Mouse (Mus musculus): ENCODE measurements around the gene Arhgap27. TPM values are rescaled to one million over a fixed set of nuclear protein-coding genes. Genes with fewer than 3 reads are reported as not detected.

Gene Arhgap27
- polyA plus RNA-seq, 1 experiment from 2014 or later = 40.2 TPM

- Histone ChIP-seq H3K4me1 (ENCODE audit: control insufficient read depth, insufficient read depth, low read length) (peaks cover 57% of the 10 kb centered on the region), H3K36me3 (ENCODE audit: control insufficient read depth, insufficient read depth, low read length) (no peaks in the 10 kb centered on the region), H3K9ac (ENCODE audit: low read depth, low read length) (peak overlapping the region; percentile 77), H3K27me3 (replicated peaks; ENCODE audit: control insufficient read depth, insufficient read depth, low read length) (peaks cover 10% of the 10 kb centered on the region), H3K27ac (ENCODE audit: low read length) (peak overlapping the region; percentile 19; the same call in 1 of the 2 replicates), H3K4me3 (ENCODE audit: low read length) (peak overlapping the region; percentile 62), H3K9me3 (ENCODE audit: control insufficient read depth, low read length) (no peaks in the 10 kb centered on the region), H3K4me2 (ENCODE audit: low read depth, low read length) (peak overlapping the region; percentile 97)
- 2% methylated on average over 48 of the region's 48 CpGs for WGBS
- 0 out of 2 replicates have a peak, but pooled peaks have one; percentile 1 for ATAC-seq
Observed at GRCm38 (mm10) chr11:103360661-103361081, 2.8 kb downstream of the Arhgap27 start.

GRCm38 (mm10) chr11:103359841-103360641, 3.5 kb downstream of the Arhgap27 start:
- Histone ChIP-seq H3K4me2 (ENCODE audit: low read depth, low read length) (peak overlapping the region; percentile 97), H3K9ac (ENCODE audit: low read depth, low read length) (peak overlapping the region; percentile 77), H3K4me1 (ENCODE audit: control insufficient read depth, insufficient read depth, low read length) (peaks cover 52% of the 10 kb centered on the region), H3K36me3 (ENCODE audit: control insufficient read depth, insufficient read depth, low read length) (no peaks in the 10 kb centered on the region), H3K27ac (ENCODE audit: low read length) (peak overlapping the region; percentile 19; the same call in 1 of the 2 replicates), H3K27me3 (replicated peaks; ENCODE audit: control insufficient read depth, insufficient read depth, low read length) (peaks cover 10% of the 10 kb centered on the region), H3K4me3 (ENCODE audit: low read length) (peak overlapping the region; percentile 62), H3K9me3 (ENCODE audit: control insufficient read depth, low read length) (no peaks in the 10 kb centered on the region)
- ATAC-seq = peak; percentile 30
- WGBS = 2% methylated on average over 60 of the region's 60 CpGs

GRCm38 (mm10) chr11:103359122-103359521, 4.4 kb downstream of the Arhgap27 start:
- Histone ChIP-seq H3K4me3 (ENCODE audit: low read length) (peak overlapping the region; percentile 21; the same call in 1 of the 2 replicates), H3K4me1 (ENCODE audit: control insufficient read depth, insufficient read depth, low read length) (peaks cover 52% of the 10 kb centered on the region), H3K27ac (ENCODE audit: low read length) (peak overlapping the region; percentile 28; the same call in 1 of the 2 replicates), H3K9ac (ENCODE audit: low read depth, low read length) (peak overlapping the region; percentile 17), H3K9me3 (ENCODE audit: control insufficient read depth, low read length) (no peaks in the 10 kb centered on the region), H3K36me3 (ENCODE audit: control insufficient read depth, insufficient read depth, low read length) (no peaks in the 10 kb centered on the region), H3K27me3 (replicated peaks; ENCODE audit: control insufficient read depth, insufficient read depth, low read length) (peaks cover 10% of the 10 kb centered on the region), H3K4me2 (ENCODE audit: low read depth, low read length) (peak overlapping the region; percentile 97)
- no peak for ATAC-seq
- WGBS = 3% methylated on average over 22 of the region's 22 CpGs

- 59% methylated on average over 4 of the region's 4 CpGs for WGBS
- H3K4me3 ChIP-seq (ENCODE audit: low read length) = no peak overlapping the region
- ATAC-seq = no peak
- peak overlapping the region; percentile 97; the same call in 1 of the 2 replicates for H3K4me2 ChIP-seq (ENCODE audit: low read depth, low read length)
- H3K27me3 ChIP-seq (replicated peaks; ENCODE audit: control insufficient read depth, insufficient read depth, low read length) = peaks cover 10% of the 10 kb centered on the region
- H3K9me3 ChIP-seq (ENCODE audit: control insufficient read depth, low read length) = no peaks in the 10 kb centered on the region
- H3K36me3 ChIP-seq (ENCODE audit: control insufficient read depth, insufficient read depth, low read length) = peaks cover 2% of the 10 kb centered on the region; the same call in 1 of the 2 replicates
- no peak overlapping the region for H3K27ac ChIP-seq (ENCODE audit: low read length)
- H3K4me1 ChIP-seq (ENCODE audit: control insufficient read depth, insufficient read depth, low read length) = peaks cover 46% of the 10 kb centered on the region
- H3K9ac ChIP-seq (ENCODE audit: low read depth, low read length) = no peak overlapping the region
Observed at GRCm38 (mm10) chr11:103358316-103358715, 5.2 kb downstream of the Arhgap27 start.

- no peak for ATAC-seq
- Histone ChIP-seq H3K4me1 (ENCODE audit: control insufficient read depth, insufficient read depth, low read length) (peaks cover 40% of the 10 kb centered on the region), H3K4me3 (ENCODE audit: low read length) (no peak overlapping the region)
Observed at GRCm38 (mm10) chr11:103357710-103358109, 5.8 kb downstream of the Arhgap27 start.

GRCm38 (mm10) chr11:103356938-103357670, 6.4 kb downstream of the Arhgap27 start:
- 71% methylated on average over 16 of the region's 16 CpGs for WGBS
- Histone ChIP-seq H3K36me3 (ENCODE audit: control insufficient read depth, insufficient read depth, low read length) (peaks cover 13% of the 10 kb centered on the region), H3K27me3 (replicated peaks; ENCODE audit: control insufficient read depth, insufficient read depth, low read length) (peaks cover 10% of the 10 kb centered on the region), H3K9me3 (ENCODE audit: control insufficient read depth, low read length) (peaks cover 9% of the 10 kb centered on the region), H3K9ac (ENCODE audit: low read depth, low read length) (peak overlapping the region; percentile 67), H3K4me2 (ENCODE audit: low read depth, low read length) (peak overlapping the region; percentile 49), H3K4me3 (ENCODE audit: low read length) (peak overlapping the region; percentile 55), H3K27ac (ENCODE audit: low read length) (peak overlapping the region; percentile 94), H3K4me1 (ENCODE audit: control insufficient read depth, insufficient read depth, low read length) (peaks cover 34% of the 10 kb centered on the region)
- ATAC-seq = no peak

More at GRCm38 (mm10) chr11:103357710-103358109, 5.8 kb downstream of the Arhgap27 start:
- Histone ChIP-seq H3K36me3 (ENCODE audit: control insufficient read depth, insufficient read depth, low read length) (peaks cover 7% of the 10 kb centered on the region), H3K27me3 (replicated peaks; ENCODE audit: control insufficient read depth, insufficient read depth, low read length) (peaks cover 10% of the 10 kb centered on the region), H3K4me2 (ENCODE audit: low read depth, low read length) (peak overlapping the region; percentile 49; the same call in 1 of the 2 replicates), H3K9ac (ENCODE audit: low read depth, low read length) (peak overlapping the region; percentile 34), H3K27ac (ENCODE audit: low read length) (peak overlapping the region; percentile 94), H3K9me3 (ENCODE audit: control insufficient read depth, low read length) (peaks cover 4% of the 10 kb centered on the region)
- 91% methylated on average over 10 of the region's 10 CpGs for WGBS

GRCm38 (mm10) chr11:103356032-103356571, 7.4 kb downstream of the Arhgap27 start:
- peak overlapping the region; percentile 67 for H3K9ac ChIP-seq (ENCODE audit: low read depth, low read length)
- WGBS = 12% methylated on average over 11 of the region's 11 CpGs
- ATAC-seq = peak; percentile 80
- peak overlapping the region; percentile 94 for H3K27ac ChIP-seq (ENCODE audit: low read length)
- H3K36me3 ChIP-seq (ENCODE audit: control insufficient read depth, insufficient read depth, low read length) = peaks cover 13% of the 10 kb centered on the region
- H3K4me2 ChIP-seq (ENCODE audit: low read depth, low read length) = peak overlapping the region; percentile 49
- H3K4me1 ChIP-seq (ENCODE audit: control insufficient read depth, insufficient read depth, low read length) = peaks cover 26% of the 10 kb centered on the region
- peaks cover 5% of the 10 kb centered on the region for H3K27me3 ChIP-seq (replicated peaks; ENCODE audit: control insufficient read depth, insufficient read depth, low read length)
- H3K9me3 ChIP-seq (ENCODE audit: control insufficient read depth, low read length) = peaks cover 9% of the 10 kb centered on the region
- peak overlapping the region; percentile 55 for H3K4me3 ChIP-seq (ENCODE audit: low read length)

- Histone ChIP-seq H3K27me3 (replicated peaks; ENCODE audit: control insufficient read depth, insufficient read depth, low read length) (peaks cover 4% of the 10 kb centered on the region; the same call in 1 of the 2 replicates), H3K9ac (ENCODE audit: low read depth, low read length) (peak overlapping the region; percentile 67), H3K4me2 (ENCODE audit: low read depth, low read length) (peak overlapping the region; percentile 59), H3K36me3 (ENCODE audit: control insufficient read depth, insufficient read depth, low read length) (peaks cover 13% of the 10 kb centered on the region), H3K4me1 (ENCODE audit: control insufficient read depth, insufficient read depth, low read length) (peaks cover 26% of the 10 kb centered on the region), H3K9me3 (ENCODE audit: control insufficient read depth, low read length) (peaks cover 9% of the 10 kb centered on the region), H3K27ac (ENCODE audit: low read length) (peak overlapping the region; percentile 81), H3K4me3 (ENCODE audit: low read length) (peak overlapping the region; percentile 55)
- WGBS = 20% methylated on average over 11 of the region's 11 CpGs
- peak; percentile 28; the same call in 1 of the 2 replicates for ATAC-seq
Observed at GRCm38 (mm10) chr11:103355251-103355650, 8.2 kb downstream of the Arhgap27 start.
